Mouse (Mus musculus): ENCODE results near the gene Bet1. TPM values are rescaled to one million over a fixed set of nuclear protein-coding genes. Genes with fewer than 3 reads are reported as not detected.

Bet1 gene
- polyA plus RNA-seq (2012): 30.3 and 53.4 TPM in 2 replicates

GRCm38 (mm10) chr6:4086663-4087454 lies at the start of gene Bet1:
TSS of gene Bet1 (minus strand) at chr6:4086972.

Other genes with a start within 250 kb of the Bet1 start
- gene Tfpi2, start 98.1 kb downstream of the Bet1 start, polyA plus RNA-seq (2012): not detected in 2 replicates
- not detected in 2 replicates for gene Gngt1, start 93.2 kb downstream of the Bet1 start, polyA plus RNA-seq (2012)
- gene Gng11, start 83.1 kb downstream of the Bet1 start, polyA plus RNA-seq (2012): 4.6 and 4.8 TPM in 2 replicates

Data from megakaryocyte-erythroid progenitor cell, adult 5 weeks (primary cell).